Mouse (Mus musculus): Measurements from ENCODE around the gene Tmem30b. TPM values are rescaled to one million over a fixed set of nuclear protein-coding genes. Genes with fewer than 3 reads are reported as not detected.
"Not testable (repeated sequence)": the region's sequence is repeated elsewhere in the genome, so short reads cannot be mapped to it uniquely, and the experiment has no call there.

Gene Tmem30b
- polyA plus RNA-seq, 1 experiment = not detected

DNA sequence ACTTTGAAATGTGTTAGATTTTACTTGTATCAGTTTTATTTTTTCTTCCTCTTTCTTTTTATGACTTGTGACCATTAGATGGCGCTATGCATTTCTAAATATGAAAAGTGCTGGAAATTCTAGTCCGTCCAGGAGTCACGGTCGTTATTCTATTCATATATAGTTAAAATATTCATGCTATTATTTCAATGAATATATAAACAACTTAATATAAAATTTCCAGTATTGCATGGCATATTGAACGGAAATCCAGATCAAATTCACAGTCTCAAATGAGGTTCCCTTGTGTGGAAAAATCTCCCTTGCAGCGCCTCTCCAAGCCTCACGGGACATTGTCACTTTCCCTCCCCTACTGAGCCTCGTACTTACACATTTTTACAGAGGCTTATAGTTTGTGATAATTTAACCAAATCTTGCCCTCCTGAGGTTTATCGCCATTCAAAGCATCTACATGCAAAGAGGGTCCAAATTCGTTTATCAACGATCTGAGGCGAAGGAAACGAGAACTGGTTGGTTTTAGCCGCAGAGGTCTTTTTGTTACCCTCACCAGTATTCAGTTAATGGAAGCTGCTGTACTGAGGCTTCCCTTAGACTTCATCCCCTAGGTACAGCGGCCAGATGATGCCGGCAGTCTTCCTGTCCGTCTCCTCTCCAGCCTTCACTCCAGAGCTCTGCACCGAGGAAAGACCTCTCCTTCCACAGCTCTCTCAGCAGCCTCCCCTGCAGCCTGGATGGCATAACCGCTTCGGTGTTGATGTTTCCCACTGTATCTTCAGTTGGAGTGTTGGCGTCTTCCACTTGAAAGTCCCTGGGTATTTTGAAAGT, 18.8 kb upstream of the Tmem30b start:
- Histone ChIP-seq H3K27ac (ENCODE audit: insufficient read depth, low read depth, low read length) (no peak overlapping the region), H3K4me1 (ENCODE audit: control insufficient read depth, insufficient read depth, low read length) (0 out of 2 replicates have a peak, but pooled peaks cover 2% of the 10 kb centered on the region), H3K4me3 (ENCODE audit: insufficient read depth, low read depth, low read length) (peak overlapping the region; percentile 27)
- 8% methylated on average over 21 of the region's 21 CpGs for WGBS
- no peak for TF ChIP-seq CTCF (IDR thresholded peaks at IDR 0.05; ENCODE audit: insufficient read depth, low read depth, low read length)
- no peak for TF ChIP-seq POLR2A (IDR thresholded peaks at IDR 0.05; ENCODE audit: insufficient read depth, low read depth, low read length)

DNA sequence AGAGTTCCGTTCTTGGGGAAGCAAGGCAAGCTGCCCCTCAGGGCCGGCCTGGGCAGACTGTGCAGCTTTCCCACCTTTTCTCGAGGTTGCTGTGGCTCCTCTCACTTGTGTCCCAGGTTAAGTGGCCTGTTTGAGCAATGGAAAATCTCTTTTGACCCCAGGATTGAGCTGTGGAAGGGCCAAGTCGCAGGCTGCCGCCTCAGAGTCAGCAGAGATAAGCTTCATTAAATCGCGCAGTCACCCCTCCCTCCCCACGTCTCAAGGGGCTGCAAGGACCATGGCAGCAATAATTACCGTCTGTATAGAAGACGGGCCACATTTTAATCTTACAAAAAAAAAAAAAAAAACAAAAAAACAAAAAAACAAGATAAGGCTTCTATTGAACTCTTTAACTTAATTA, 18.0 kb upstream of the Tmem30b start:
- no peak for TF ChIP-seq POLR2A (IDR thresholded peaks at IDR 0.05; ENCODE audit: insufficient read depth, low read depth, low read length)
- TF ChIP-seq CTCF (IDR thresholded peaks at IDR 0.05; ENCODE audit: insufficient read depth, low read depth, low read length) = no peak
- Histone ChIP-seq H3K27ac (ENCODE audit: insufficient read depth, low read depth, low read length) (no peak overlapping the region), H3K4me3 (ENCODE audit: insufficient read depth, low read depth, low read length) (no peak overlapping the region), H3K4me1 (ENCODE audit: control insufficient read depth, insufficient read depth, low read length) (0 out of 2 replicates have a peak, but pooled peaks cover 2% of the 10 kb centered on the region)
- WGBS = 21% methylated on average over 10 of the region's 10 CpGs

DNA sequence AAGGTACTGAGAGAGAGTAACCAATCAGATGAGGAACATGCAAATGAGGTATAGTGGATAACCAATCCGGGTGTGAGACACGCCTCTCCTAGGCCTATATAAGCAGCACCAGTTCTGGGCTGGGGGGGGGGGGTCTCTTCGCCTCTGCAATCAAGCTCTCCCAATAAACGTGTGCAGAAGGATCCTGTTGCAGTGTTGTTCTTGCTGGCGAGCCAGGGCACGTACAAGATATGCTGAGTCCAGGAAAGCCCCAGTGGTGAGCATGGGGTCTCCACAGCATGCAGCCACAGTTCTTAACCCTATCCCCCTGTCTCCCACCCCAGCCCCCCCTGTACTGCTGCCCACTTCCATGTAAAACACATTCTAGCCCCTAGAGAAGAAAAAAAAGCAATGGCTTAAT, 16.9 kb upstream of the Tmem30b start:
- H3K27ac ChIP-seq (ENCODE audit: insufficient read depth, low read depth, low read length); H3K4me3 ChIP-seq (ENCODE audit: insufficient read depth, low read depth, low read length); H3K4me1 ChIP-seq (ENCODE audit: control insufficient read depth, insufficient read depth, low read length): not testable (repeated sequence)
- 78% methylated on average over 6 of the region's 6 CpGs for WGBS

DNA sequence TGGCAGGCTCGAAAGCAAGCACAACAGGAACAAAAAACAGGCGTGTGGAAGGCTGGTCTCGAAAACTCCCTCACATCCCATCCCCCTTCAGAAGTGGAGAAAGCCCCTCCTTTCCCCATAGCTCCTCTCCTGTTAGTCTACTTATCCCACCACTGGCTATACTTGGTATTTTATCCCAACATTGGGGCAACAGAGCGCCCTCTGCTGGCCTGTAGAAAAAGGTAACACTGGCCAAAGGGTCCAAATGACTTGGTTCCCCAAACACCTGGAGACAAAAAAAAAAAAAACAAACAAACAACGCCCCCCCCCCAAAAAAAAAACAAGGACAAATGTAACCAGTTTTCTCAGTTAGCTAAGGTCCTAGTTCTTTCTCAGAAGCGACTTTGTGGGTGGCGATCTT, 13.9 kb upstream of the Tmem30b start:
- Histone ChIP-seq H3K27ac (ENCODE audit: insufficient read depth, low read depth, low read length) (no peak overlapping the region), H3K4me3 (ENCODE audit: insufficient read depth, low read depth, low read length) (no peak overlapping the region), H3K4me1 (ENCODE audit: control insufficient read depth, insufficient read depth, low read length) (no peaks in the 10 kb centered on the region)
- 50% methylated on average over 7 of the region's 7 CpGs for whole genome bisulfite sequencing
- peak; percentile 19; the same call in 1 of the 2 replicates for TF ChIP-seq CTCF (IDR thresholded peaks at IDR 0.05; ENCODE audit: insufficient read depth, low read depth, low read length)
- no peak for TF ChIP-seq POLR2A (IDR thresholded peaks at IDR 0.05; ENCODE audit: insufficient read depth, low read depth, low read length)

DNA sequence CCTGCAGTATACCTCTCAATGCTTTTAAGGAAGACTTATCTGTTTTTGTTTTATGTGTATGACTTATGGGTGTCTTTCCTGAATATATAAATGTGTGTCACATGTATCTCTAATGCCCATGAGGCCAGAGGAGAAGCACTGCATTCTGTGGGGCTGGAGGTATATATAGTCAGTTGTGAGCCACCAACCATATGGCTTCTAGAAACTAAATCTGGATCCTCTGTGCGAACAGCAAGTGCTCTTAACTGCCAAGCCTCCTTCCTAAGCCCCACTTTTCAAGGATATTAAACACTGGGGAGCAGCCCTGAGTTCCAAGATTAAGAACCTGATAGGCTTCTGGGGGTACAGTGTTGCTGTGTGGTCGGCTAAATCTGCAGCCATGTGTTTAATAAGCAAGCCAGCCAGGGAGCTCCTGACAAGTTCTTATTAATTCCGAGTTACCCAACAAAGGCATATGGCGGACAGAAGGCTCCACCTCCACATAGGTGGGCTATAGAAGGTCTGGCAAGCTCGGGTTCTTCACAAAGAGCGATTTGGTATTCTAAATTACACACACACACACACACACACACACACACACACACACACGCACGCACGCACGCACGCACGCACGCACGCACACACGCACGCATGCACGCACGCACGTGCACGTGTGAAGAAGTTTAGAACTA, 12.5 kb upstream of the Tmem30b start:
- Histone ChIP-seq H3K4me3 (ENCODE audit: insufficient read depth, low read depth, low read length) (no peak overlapping the region), H3K4me1 (ENCODE audit: control insufficient read depth, insufficient read depth, low read length) (no peaks in the 10 kb centered on the region), H3K27ac (ENCODE audit: insufficient read depth, low read depth, low read length) (no peak overlapping the region)
- WGBS = 84% methylated on average over 20 of the region's 20 CpGs
- no peak for TF ChIP-seq POLR2A (IDR thresholded peaks at IDR 0.05; ENCODE audit: insufficient read depth, low read depth, low read length)
- no peak for TF ChIP-seq CTCF (IDR thresholded peaks at IDR 0.05; ENCODE audit: insufficient read depth, low read depth, low read length)

DNA sequence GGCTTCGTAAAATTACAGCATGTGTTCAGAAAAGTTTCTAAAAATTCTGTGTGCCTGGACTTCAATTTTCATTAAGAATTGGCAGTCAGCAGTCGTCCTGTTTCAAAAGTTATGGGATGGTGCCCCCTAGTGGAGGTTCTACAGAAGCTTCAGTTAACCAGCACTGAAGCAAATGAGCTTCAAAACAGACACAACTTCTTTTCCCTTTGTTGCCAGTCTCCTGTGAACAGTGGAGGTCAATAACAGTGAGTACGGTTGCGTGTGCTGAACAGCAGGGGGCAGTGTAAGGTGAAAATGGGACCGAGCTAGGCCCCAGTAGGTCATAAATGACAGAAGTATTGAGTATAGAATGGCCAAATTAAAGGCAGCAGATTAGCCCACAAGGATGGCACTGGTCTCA, 8.0 kb upstream of the Tmem30b start:
- TF ChIP-seq CTCF (IDR thresholded peaks at IDR 0.05; ENCODE audit: insufficient read depth, low read depth, low read length) = no peak
- TF ChIP-seq POLR2A (IDR thresholded peaks at IDR 0.05; ENCODE audit: insufficient read depth, low read depth, low read length) = no peak
- WGBS = 2% methylated on average over 5 of the region's 5 CpGs

DNA sequence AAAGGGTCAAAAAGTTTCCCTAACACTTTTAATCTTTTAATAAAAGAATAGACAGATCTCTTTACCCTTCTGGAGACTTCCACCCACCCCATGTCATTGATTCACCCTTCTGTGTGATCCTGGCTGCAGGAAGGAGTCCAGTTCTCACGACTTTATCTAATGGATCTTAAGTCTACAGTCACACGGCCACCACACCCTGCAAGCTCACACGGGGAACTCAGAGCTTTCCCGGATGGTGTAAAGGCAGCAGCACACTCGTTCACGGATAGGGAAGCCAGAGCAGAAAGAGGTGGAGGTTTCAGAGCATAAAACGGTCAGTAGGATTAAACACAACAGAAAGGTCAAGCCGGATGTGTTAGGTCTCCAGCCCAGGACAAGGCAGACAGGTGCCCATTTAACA, 2.1 kb upstream of the Tmem30b start:
- 80% methylated on average over 8 of the region's 8 CpGs for WGBS
- no peak overlapping the region for H3K27ac ChIP-seq (ENCODE audit: insufficient read depth, low read depth, low read length)
- no peak for TF ChIP-seq CTCF (IDR thresholded peaks at IDR 0.05; ENCODE audit: insufficient read depth, low read depth, low read length)
- TF ChIP-seq POLR2A (IDR thresholded peaks at IDR 0.05; ENCODE audit: insufficient read depth, low read depth, low read length) = no peak
- no peak overlapping the region for H3K4me3 ChIP-seq (ENCODE audit: insufficient read depth, low read depth, low read length)
- peaks cover 10% of the 10 kb centered on the region; the same call in 1 of the 2 replicates for H3K4me1 ChIP-seq (ENCODE audit: control insufficient read depth, insufficient read depth, low read length)

More for the DNA sequence above, 8.0 kb upstream of the Tmem30b start:
- Histone ChIP-seq H3K4me3 (ENCODE audit: insufficient read depth, low read depth, low read length) (no peak overlapping the region), H3K4me1 (ENCODE audit: control insufficient read depth, insufficient read depth, low read length) (no peaks in the 10 kb centered on the region), H3K27ac (ENCODE audit: insufficient read depth, low read depth, low read length) (no peak overlapping the region)

DNA sequence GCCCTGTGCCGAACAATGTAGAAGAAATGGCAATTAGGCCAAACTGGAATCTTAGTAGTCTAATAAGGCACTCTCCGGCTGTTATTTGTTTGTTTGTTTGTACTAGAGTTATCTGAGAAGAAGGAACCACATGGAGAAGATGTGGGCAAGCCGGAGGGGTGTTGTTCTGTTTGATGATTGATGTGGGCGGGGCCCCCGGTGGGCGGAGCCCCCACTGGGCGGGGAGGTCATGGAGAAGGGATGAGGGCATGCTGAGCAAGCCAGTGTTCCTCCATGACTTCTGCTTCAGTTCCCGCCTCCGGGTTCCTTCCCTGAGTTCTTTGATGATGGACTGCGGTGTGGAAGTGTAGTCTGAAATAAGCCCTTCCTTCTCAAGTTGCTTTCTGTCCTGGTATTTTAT, 1.5 kb upstream of the Tmem30b start:
- TF ChIP-seq CTCF (IDR thresholded peaks at IDR 0.05; ENCODE audit: insufficient read depth, low read depth, low read length) (no peak), POLR2A (IDR thresholded peaks at IDR 0.05; ENCODE audit: insufficient read depth, low read depth, low read length) (no peak)
- Histone ChIP-seq H3K4me3 (ENCODE audit: insufficient read depth, low read depth, low read length) (no peak overlapping the region), H3K4me1 (ENCODE audit: control insufficient read depth, insufficient read depth, low read length) (peaks cover 10% of the 10 kb centered on the region; the same call in 1 of the 2 replicates), H3K27ac (ENCODE audit: insufficient read depth, low read depth, low read length) (no peak overlapping the region)
- 46% methylated on average over 10 of the region's 10 CpGs for WGBS

DNA sequence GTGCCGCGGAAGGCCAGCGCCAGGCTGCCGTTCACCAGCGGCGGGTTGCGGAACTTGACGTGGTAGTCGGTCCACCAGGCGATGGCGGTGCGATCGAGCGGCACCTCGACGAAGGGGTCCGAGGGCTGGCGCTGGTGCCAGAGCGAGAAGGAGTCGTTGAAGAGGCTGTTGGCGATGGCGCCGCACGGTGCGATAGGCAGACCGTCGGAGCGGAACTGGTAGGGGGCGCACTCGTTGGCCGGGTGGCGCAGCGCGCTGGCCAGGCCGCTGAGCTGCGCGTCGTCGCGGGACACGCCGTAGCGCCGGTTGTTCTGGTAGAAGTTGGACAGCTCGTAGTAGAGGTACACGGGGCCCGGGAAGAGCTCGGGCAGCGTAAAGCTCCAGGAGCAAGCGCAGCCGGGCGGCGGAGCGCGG, 513 bp downstream of the Tmem30b start:
- peaks cover 10% of the 10 kb centered on the region; the same call in 1 of the 2 replicates for H3K4me1 ChIP-seq (ENCODE audit: control insufficient read depth, insufficient read depth, low read length)
- WGBS = 1% methylated on average over 55 of the region's 55 CpGs
- H3K4me3 ChIP-seq (ENCODE audit: insufficient read depth, low read depth, low read length) = peak overlapping the region; percentile 20
- H3K27ac ChIP-seq (ENCODE audit: insufficient read depth, low read depth, low read length) = no peak overlapping the region
- TF ChIP-seq CTCF (IDR thresholded peaks at IDR 0.05; ENCODE audit: insufficient read depth, low read depth, low read length) (no peak), POLR2A (IDR thresholded peaks at IDR 0.05; ENCODE audit: insufficient read depth, low read depth, low read length) (no peak)
